Mouse (Mus musculus): ENCODE data around the gene Igtp.
"Not testable (repeated sequence)": the region's sequence is repeated elsewhere in the genome, so short reads cannot be mapped to it uniquely, and the experiment has no call there.

The Igtp gene

DNA sequence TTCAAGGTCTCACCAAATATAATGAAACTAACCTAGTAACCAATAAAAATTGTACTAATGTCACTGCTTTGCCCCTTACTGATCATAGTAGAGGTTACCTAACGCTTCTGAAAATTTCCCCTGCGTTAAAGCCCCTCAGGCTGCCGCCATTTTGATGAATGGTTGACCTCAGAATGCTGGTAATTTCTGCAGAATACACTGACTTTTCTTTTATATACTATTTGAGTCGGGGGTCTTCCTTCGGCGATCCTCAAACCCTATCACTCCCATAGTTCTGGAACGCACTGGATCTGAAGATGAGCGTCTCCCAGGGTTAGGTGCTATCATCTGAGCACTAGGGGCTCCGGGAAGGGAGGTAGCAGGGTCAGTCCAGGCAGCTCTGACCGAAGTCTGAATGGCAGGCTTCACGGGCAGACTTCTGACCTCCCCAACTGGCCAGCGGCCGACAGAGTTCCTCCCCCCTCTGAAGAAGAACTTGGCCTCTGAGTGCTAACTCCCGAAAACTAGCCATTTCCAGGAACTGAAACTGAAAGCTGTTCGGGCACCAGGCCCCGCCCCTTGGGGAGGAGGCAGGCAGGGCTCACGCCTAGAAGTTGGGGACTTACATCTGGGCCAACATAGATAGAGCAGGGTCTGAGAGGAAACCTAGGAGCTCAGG is 15.2 kb downstream of the Igtp start:
- DNase-seq, result peak in 1 of 2 experiments; percentile 30

GRCm38 (mm10) chr11:58215049-58215430 is 15.7 kb downstream of the Igtp start:
- not testable (repeated sequence) for DNase-seq

GRCm38 (mm10) chr11:58215814-58216213 is 16.5 kb downstream of the Igtp start:
- DNase-seq, result no peak

- DNase-seq, result no peak
These were observed 17.5 kb downstream of the Igtp start for GRCm38 (mm10) chr11:58216823-58217222.

DNA sequence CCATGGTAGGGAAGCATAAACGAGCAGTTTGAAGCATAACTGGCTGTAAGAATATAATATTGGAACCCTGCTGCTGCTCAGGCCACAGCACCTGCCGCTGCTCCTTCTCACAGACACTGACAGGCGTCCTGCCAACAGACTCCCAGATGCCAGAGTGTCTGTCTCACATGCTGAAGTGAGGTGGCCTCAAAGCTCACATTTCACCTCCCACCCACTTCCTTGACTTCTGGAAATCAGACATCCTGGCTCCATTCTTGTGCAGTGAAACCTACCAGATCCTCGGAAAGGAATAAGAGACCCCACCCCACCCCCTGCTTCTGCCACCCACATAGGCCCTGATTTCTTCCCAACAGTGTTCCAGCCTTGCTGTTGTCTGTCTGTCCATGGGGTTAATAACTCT is 24.4 kb downstream of the Igtp start:
- peak in 1 of 2 experiments; percentile 25 for DNase-seq

DNA sequence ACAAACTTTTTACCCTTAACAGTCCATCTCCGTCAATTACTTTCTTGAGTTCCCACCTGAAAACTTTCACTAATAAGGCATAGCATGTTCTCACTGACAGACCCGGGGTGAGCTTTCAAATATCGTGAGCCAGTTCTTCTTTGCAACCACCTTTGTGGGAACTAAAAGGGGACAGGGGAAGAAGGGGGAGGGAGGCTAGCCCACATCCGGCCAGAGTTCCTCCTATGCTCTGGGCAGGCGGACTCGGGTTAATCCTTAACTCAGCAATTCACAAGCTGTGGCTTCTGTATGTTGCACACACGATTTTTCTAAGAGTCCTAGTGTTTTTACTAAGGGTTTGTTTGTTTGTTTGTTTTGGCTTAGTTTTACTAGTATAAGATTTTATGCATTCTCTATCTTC is 25.0 kb downstream of the Igtp start:
- DNase-seq, result no peak

GRCm38 (mm10) chr11:58224872-58225271 is 25.5 kb downstream of the Igtp start:
- DNase-seq, result not testable (repeated sequence)

DNA sequence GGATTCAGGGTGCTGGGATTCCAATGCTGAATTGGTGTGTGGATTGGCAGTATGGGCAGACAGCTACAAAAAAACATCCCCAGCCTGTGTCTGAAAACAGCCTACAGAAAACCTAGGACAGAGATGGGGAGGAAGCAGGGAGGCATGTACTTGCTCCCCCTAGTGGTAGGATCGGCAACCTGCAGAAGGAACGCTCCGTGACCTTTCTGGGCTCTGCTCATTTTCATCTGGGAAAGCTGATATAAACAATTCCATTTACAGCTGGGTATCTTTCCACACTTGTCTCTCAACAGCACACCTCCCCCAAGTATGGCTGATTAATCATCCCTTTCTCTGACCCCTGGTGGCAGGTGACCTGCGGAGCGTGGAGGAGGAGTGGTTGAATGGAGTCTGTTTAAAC is 26.3 kb downstream of the Igtp start:
- DNase-seq, result peak; percentile 70 to 77

DNA sequence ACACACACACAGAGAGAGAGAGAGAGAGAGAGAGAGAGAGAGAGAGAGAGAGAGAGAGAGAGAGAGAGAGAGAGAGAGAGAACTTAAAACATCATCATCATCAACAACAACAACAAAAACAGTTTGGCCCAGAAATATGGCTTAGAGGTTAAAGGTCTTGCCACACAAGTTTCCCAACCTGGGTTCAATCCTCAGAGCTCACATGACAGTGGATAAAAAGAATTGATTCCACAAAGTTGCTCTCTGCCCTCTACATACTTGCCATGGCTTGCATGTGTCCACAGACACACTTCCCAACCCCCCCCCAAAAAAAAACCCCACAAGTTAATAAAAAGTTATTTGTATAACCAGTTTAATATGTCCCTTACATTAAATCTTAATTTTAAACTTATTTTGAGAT is 27.1 kb downstream of the Igtp start:
- DNase-seq, result no peak

DNA sequence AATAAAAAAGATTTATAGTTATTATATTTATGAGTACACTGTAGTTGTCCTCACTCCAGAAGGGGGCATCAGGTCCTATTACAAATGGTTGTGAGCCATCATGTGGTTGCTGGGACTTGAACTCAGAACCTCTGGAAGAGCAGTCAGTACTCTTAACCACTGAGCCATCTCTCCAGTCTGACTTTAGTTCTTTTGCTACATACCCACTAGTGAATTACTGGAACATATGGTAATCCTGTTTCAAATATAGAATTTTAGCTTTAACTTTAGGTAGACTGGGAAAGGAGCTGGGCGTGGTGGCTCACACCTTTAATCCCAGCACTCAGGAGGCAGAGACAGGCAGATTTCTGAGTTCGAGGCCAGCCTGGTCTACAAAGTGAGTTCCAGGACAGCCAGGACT is 28.7 kb downstream of the Igtp start:
- not testable (repeated sequence) for DNase-seq

DNA sequence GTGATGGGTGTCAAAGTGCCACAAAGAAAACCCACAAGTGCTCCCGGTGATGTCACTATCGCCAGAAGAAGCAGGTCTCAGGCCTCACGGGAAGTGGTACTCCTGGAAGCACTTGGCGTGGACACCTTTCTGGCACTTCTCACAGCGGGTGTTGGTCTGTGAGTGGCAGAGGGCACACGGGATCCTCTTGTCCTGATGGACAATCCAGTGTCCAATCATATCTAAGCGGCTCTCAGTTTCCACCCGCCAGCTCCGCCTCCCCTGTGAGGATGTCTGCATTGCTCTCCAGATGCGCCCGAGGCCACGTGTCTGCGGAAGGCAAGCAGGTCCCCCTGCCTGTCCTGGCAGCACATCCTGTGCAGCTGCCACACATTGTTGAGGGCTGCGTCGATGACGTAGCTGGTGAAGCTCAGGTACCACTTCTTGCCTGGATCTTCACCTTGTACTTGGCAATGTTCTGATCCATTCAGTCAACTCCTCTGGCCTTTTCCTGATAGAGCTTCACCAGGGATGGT is 31.1 kb downstream of the Igtp start:
- DNase-seq, result no peak

- no peak for DNase-seq
These were observed 31.8 kb downstream of the Igtp start for GRCm38 (mm10) chr11:58231156-58231555.

DNA sequence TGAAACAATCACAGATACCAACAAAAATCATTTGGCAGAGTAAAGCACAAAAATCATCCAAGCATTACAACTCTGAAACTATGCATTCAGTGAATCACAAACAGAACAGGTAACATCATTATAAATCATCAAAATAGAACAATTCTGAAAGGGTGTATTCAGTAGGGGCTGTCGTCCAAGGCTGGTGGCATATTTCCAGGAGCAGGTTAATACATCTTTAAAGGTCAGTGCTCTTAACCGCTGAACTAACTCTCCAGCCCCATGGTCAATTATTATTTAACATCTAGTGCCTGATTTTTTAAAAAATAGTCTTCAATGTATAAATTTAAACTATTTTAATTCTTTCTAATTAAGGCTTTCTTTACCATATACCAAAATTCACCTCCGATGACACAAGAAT is 35.2 kb downstream of the Igtp start:
- not testable (repeated sequence) for DNase-seq

GRCm38 (mm10) chr11:58235152-58235551 is 35.8 kb downstream of the Igtp start:
- DNase-seq, result no peak

DNA sequence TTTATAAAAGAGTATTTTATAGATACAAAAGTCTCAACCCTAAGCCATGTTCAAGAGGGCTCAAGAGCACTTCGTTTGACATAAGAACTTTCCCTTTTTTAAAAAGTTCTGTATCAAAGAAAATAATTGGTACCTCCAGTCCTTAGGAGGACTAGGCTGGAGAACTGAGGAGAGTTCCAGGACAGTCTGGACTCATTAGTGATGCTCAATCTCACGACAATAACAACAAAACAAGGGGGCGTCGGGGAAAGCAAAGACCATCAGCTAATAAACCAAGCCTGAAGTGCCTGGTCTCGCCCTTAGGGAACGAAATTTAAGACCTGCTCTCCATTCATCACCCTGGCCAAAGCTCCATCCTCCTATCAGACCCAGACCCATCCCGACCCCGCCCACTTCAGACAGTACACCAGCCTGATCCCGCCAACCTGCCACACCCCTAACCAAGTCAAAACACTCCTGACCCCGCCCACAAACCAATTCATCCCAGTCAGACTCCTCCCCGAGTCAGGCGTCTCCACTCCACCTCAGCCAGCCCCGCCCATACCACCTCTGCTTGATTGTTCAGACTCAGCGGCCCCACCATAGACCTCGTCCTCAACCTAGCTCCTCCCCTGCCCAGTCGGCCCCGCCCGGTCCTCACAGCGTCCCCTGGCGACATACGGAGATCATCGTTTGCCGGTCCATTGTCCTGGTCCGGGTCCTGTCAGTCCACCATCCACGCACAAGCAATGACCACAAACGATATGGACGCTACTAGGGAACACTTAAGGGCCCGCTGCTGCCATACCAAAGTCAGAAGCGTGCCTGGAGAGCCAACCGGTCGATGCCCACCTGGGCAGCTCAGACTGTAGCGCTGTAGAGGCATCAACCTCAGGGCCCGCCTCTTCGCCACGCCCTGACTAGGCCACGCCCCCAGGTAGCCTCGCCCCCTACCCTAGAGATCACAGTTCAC is 39.8 kb downstream of the Igtp start:
- DNase-seq, result peak; percentile 11 to 25

GRCm38 (mm10) chr11:58247294-58247693 is 47.9 kb downstream of the Igtp start:
- DNase-seq, result no peak

GRCm38 (mm10) chr11:58249203-58249981 is 50.0 kb downstream of the Igtp start:
- DNase-seq, result no peak

- no peak for DNase-seq
These were observed 51.2 kb downstream of the Igtp start for GRCm38 (mm10) chr11:58250550-58250949.

DNA sequence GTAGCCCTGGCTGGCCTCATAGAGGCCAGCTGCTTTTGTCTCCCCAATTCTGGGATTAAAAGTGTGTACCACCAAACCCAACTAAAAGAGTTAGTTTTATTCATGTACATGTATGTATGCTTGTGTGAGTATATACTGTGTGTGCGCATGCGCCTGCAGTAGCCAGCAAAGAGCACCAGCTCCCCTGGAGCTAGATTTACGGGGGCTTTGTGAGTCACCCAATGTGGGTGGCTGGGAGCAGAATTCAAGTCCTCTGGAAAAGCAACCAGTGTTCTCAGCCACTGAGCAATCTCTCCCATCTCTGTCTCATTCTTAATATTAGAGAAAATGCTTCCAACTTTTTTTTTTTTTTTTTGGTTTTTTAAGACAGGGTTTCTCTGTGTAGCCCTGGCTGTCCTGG is 55.1 kb downstream of the Igtp start:
- no peak for DNase-seq
